Mouse (Mus musculus) hindbrain, embryonic 16.5 days (tissue): ENCODE data around the gene Ehd4. TPM values are rescaled to one million over a fixed set of nuclear protein-coding genes. Genes with fewer than 3 reads are reported as not detected.

Source experiments
- ATAC-seq: fragments of 200-750 bp; cut with Nextera tagmentation; 2 replicates; pipeline ENCODE4 v1.8.0; 2017; ENCODE audit warnings: moderate TSS enrichment, moderate library complexity
- H3K27ac ChIP-seq: fragments of 300-500 bp; sonication (generic); 2 replicates; pipeline ENCODE4 v1.5.1; 2014; ENCODE audit warnings: low read depth, mild to moderate bottlenecking, control low read depth, low read length, moderate library complexity
- H3K27me3 ChIP-seq: fragments of 300-500 bp; sonication (generic); replicated peaks from 2 replicates; pipeline ENCODE4 v1.6.1; 2014; ENCODE audit warnings: low read length; ENCODE audit not compliant: control insufficient read depth, insufficient read depth
- H3K36me3 ChIP-seq: fragments of 300-500 bp; sonication (generic); 2 replicates; pipeline ENCODE4 v1.6.1; 2014; ENCODE audit warnings: mild to moderate bottlenecking, low read length, moderate library complexity, mixed read lengths; ENCODE audit not compliant: control insufficient read depth, insufficient read depth
- H3K4me1 ChIP-seq: fragments of 300-500 bp; sonication (generic); 2 replicates; pipeline ENCODE4 v1.6.1; 2014; ENCODE audit warnings: low read depth, low read length; ENCODE audit not compliant: control insufficient read depth, insufficient read depth
- H3K4me2 ChIP-seq: fragments of 300-500 bp; sonication (generic); 2 replicates; pipeline ENCODE4 v1.6.1; 2014; ENCODE audit warnings: mild to moderate bottlenecking, low read length, control low read depth, moderate library complexity
- H3K4me3 ChIP-seq: fragments of 300-500 bp; sonication (generic); 2 replicates; pipeline ENCODE4 v1.5.1; 2014; ENCODE audit warnings: mild to moderate bottlenecking, low read length, control low read depth, moderate library complexity
- H3K9ac ChIP-seq: fragments of 300-500 bp; sonication (generic); 2 replicates; pipeline ENCODE4 v1.6.1; 2014; ENCODE audit warnings: low read depth, mild to moderate bottlenecking, control low read depth, low read length, moderate library complexity
- H3K9me3 ChIP-seq: fragments of 300-500 bp; sonication (generic); 2 replicates; pipeline ENCODE4 v1.6.1; 2014; ENCODE audit warnings: mild to moderate bottlenecking, low read length, moderate library complexity; ENCODE audit not compliant: control insufficient read depth
- WGBS: fragments of 180-500 bp; shearing (Covaris S2); extraction: QIAGEN DNeasy Blood & Tissue Kit; methylation state at CpG from one replicate; pipeline ENCODE4 v1.1.7; 2014; 5-methylcytosine and 5-hydroxymethylcytosine counted together
- polyA plus RNA-seq: library from polyadenylated mRNA; unstranded; fragments of >200 nt; fragmentation: Nextera tagmentation; extraction: Ambion mirVana; gene quantifications from 2 replicates; pipeline ENCODE4 v1.2.1, GENCODE M21; 2015

The Ehd4 gene
- polyA plus RNA-seq, 1 experiment from 2014 or later, result 20.7 TPM

DNA sequence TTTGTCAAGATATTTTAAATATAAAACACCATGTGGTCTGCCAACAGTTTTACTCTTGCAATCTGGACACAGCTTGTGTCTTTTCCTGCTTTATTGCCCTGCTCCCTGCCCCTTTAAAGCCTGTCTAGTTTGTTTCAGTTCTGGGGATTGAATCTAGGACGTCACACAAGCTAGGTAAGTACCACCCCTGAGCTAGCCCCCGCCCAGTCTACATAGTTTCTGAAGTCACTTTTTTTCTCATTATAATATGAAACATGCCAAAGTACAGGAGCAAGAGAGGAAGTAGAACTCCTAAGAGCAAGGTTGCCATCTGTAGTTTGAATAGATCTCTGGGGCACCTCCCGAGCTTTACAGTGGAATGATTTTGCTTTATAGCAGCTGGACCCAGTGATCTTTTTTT is 3.8 kb downstream of the Ehd4 start:
- Histone ChIP-seq H3K9me3 (no peaks in the 10 kb centered on the region), H3K36me3 (no peaks in the 10 kb centered on the region), H3K4me3 (no peak overlapping the region), H3K27me3 (no peaks in the 10 kb centered on the region), H3K9ac (no peak overlapping the region), H3K4me1 (peaks cover 5% of the 10 kb centered on the region), H3K27ac (no peak overlapping the region), H3K4me2 (no peak overlapping the region)
- no peak for ATAC-seq
- WGBS, result 87% methylated on average over 3 of the region's 3 CpGs

DNA sequence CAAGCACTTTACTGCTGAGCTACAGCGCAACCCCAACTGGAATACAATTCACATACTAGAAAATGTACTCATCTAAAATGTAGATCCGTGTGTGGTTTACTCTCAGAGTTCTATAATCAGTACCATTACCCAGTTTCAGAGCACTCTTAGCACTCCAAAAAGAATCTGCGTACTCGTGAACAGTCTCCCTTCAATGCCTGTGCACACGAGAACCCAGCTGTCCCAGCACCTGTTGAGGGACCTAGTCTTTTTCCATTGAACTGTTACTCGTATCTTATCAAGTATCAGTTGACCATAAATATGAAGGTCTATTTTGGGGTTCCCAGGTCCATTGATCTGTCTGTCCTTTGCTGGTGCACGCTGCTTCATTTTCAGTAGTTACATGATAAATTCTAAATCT is 4.8 kb downstream of the Ehd4 start:
- Histone ChIP-seq H3K9me3 (no peaks in the 10 kb centered on the region), H3K27ac (no peak overlapping the region), H3K9ac (no peak overlapping the region), H3K27me3 (no peaks in the 10 kb centered on the region), H3K4me3 (no peak overlapping the region), H3K4me1 (peaks cover 5% of the 10 kb centered on the region), H3K36me3 (no peaks in the 10 kb centered on the region), H3K4me2 (no peak overlapping the region)
- ATAC-seq, result no peak
- WGBS, result 92% methylated on average over 7 of the region's 7 CpGs

DNA sequence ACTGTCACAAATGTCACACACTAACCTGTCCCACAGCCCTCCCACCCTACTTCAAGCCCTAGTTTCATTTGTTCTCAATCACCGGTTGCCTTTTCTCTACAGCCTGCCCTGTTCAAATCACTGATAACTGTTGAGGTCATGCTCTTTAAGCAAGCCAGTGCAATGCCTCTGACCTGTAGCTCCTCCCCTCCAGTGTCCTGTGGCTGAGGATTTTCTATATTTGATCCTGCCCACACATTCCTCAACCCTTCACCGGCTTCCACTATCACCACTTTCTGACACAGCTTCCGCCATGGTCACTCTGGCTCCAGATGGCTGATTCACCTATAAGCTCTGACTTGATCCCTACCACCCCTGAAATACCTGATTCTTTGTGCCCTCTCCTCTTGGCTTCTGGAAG is 6.4 kb downstream of the Ehd4 start:
- no peaks in the 10 kb centered on the region for H3K27me3 ChIP-seq

DNA sequence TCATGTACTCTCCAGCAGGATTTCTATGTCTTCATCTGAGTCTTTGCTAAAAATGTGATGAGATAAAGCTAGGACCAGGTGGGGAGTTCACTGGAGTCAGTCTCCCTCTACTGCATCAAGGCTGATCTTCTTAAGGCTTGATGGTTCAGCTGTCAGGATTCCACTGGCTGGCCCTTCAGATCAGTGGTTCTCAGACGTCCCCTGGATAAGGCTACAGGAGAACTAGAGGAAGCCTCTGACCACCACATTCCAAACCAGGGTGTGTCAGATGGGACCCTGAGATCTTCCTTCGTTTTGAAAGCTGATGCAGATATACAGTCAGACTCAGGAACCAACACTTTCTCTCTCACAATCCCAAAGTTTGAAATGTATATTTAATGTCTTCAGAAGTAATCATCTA is 7.0 kb downstream of the Ehd4 start:
- Histone ChIP-seq H3K4me3 (no peak overlapping the region), H3K9ac (no peak overlapping the region), H3K36me3 (no peaks in the 10 kb centered on the region), H3K4me1 (no peaks in the 10 kb centered on the region), H3K27ac (no peak overlapping the region), H3K27me3 (no peaks in the 10 kb centered on the region), H3K9me3 (no peaks in the 10 kb centered on the region), H3K4me2 (no peak overlapping the region)
- no peak for ATAC-seq
- 68% methylated on average over 2 of the region's 2 CpGs for WGBS

More for the DNA sequence above, 6.4 kb downstream of the Ehd4 start:
- Histone ChIP-seq H3K9me3 (no peaks in the 10 kb centered on the region), H3K9ac (no peak overlapping the region), H3K4me3 (no peak overlapping the region), H3K4me1 (no peaks in the 10 kb centered on the region), H3K27ac (no peak overlapping the region), H3K36me3 (no peaks in the 10 kb centered on the region), H3K4me2 (no peak overlapping the region)
- ATAC-seq, result no peak
- WGBS, result 89% methylated on average over 3 of the region's 3 CpGs

DNA sequence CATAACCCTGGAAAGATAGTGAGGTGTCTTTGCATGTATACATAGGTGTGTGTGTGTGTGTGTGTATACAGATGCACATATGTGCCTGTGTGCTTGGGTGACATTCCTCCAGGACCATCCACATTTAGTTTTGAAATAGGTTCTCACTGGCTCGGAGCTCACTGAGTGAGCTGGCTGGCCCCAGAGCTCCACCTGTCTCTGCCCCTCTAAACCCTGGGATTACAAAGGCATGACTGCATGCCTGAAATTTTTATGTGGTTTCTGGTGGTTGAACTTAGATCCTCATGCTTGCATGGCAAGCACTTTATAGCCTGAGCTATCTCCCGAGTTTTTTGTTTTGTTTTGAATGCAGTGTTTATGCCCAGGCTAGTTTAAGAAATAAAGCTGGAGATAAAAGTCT is 7.9 kb downstream of the Ehd4 start:
- Histone ChIP-seq H3K9ac (no peak overlapping the region), H3K36me3 (no peaks in the 10 kb centered on the region), H3K27ac (no peak overlapping the region), H3K27me3 (no peaks in the 10 kb centered on the region), H3K4me1 (no peaks in the 10 kb centered on the region), H3K9me3 (no peaks in the 10 kb centered on the region), H3K4me2 (no peak overlapping the region), H3K4me3 (no peak overlapping the region)
- no peak for ATAC-seq
- WGBS, result 84% methylated on average over 2 of the region's 2 CpGs

DNA sequence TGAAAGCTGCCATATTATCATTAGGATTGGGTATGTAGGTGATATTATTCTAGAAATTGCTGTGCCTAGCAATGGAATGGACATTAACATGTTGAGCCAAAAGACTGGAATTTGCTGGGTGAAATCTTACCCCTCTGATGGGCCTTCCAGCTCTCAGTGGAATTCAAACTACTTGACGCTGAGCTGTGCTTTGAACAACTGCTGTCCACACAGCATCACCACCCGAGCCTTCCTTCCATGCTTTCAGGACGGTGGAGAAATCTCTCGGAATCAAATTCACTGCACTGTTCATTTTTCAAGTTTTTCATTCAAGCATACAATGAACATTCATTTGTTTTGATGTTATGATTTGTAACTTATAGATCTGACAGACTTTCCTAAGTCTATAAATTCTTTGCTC is 10.0 kb downstream of the Ehd4 start:
- H3K27me3 ChIP-seq, result no peaks in the 10 kb centered on the region
- 99% methylated on average over 4 of the region's 4 CpGs for WGBS

DNA sequence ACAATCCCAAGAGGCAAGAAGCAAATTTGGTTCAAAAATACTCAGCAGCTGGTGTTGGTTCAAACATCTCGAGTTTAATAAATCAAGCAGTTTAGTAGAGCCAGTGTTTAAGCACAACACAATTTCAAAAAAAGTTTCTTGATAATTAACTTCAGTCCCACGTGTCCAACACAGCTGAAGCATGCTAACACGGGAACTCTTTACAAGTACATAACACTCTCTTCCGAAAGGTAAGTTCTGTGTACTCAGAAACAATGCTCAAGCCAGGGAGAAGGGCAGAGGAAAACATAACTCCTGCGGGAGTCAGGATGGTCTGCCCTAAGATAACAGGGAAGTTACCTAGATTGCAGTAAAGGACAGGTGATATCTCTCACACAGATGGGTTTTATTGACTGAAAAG is 12.1 kb downstream of the Ehd4 start:
- no peaks in the 10 kb centered on the region for H3K4me1 ChIP-seq
- H3K9ac ChIP-seq, result no peak overlapping the region
- H3K4me2 ChIP-seq, result no peak overlapping the region
- no peak overlapping the region for H3K4me3 ChIP-seq
- no peak overlapping the region for H3K27ac ChIP-seq
- no peak for ATAC-seq
- no peaks in the 10 kb centered on the region for H3K27me3 ChIP-seq
- no peaks in the 10 kb centered on the region for H3K36me3 ChIP-seq
- H3K9me3 ChIP-seq, result no peaks in the 10 kb centered on the region
- 86% methylated on average over 5 of the region's 5 CpGs for WGBS

More for the DNA sequence above, 10.0 kb downstream of the Ehd4 start:
- no peaks in the 10 kb centered on the region for H3K4me1 ChIP-seq
- no peak overlapping the region for H3K27ac ChIP-seq
- no peak overlapping the region for H3K4me2 ChIP-seq
- no peaks in the 10 kb centered on the region for H3K36me3 ChIP-seq
- H3K9me3 ChIP-seq, result no peaks in the 10 kb centered on the region
- no peak overlapping the region for H3K4me3 ChIP-seq
- H3K9ac ChIP-seq, result no peak overlapping the region
- no peak for ATAC-seq

DNA sequence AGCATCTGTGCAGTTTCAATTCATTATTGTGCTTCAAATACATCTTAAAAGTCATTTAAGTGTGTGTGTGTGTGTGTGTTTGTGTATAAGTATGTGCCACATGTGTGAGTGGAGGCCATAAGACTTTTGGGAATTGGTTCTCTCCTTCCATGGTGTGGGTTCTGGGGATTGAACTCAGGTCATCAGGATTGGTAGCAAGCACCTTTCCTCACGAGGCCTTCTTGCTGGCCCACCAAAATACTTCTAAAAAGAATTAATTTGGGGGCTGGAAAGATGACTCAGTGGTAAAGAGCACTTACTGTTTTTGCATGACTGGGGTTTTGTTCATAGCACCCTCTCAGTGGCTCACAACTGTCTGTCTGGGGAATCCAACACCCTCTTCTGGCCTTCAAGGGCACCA is 12.7 kb downstream of the Ehd4 start:
- H3K9me3 ChIP-seq, result no peaks in the 10 kb centered on the region
- H3K27me3 ChIP-seq, result no peaks in the 10 kb centered on the region
- H3K27ac ChIP-seq, result no peak overlapping the region
- no peaks in the 10 kb centered on the region for H3K36me3 ChIP-seq
- H3K4me1 ChIP-seq, result no peaks in the 10 kb centered on the region
- H3K4me2 ChIP-seq, result no peak overlapping the region
- 95% methylated on average over 1 of the region's 1 CpGs for WGBS
- no peak overlapping the region for H3K4me3 ChIP-seq
- no peak for ATAC-seq
- no peak overlapping the region for H3K9ac ChIP-seq

DNA sequence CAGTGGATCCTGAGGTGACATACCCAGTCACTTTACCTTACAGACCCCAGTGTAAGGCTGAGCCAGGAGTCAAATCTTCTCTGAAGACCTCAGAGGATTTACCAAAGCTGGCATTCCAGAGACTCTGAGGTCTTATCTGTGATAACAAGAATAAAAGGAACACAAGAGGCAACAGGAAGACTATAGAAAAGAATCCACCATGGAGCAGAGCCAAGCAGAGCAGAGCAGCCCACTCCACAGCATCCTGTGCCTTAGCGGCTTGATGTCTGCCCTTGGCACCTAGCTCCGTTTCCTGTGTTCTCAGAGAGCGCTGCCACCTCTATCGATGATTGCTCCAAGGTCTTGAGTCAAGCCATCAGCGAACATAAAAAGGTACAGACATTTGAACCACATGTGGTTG is 14.1 kb downstream of the Ehd4 start:
- no peak overlapping the region for H3K27ac ChIP-seq
- WGBS, result 85% methylated on average over 5 of the region's 5 CpGs
- ATAC-seq, result no peak
- no peaks in the 10 kb centered on the region for H3K36me3 ChIP-seq
- H3K27me3 ChIP-seq, result no peaks in the 10 kb centered on the region
- H3K4me3 ChIP-seq, result no peak overlapping the region
- no peak overlapping the region for H3K9ac ChIP-seq
- H3K9me3 ChIP-seq, result no peaks in the 10 kb centered on the region
- H3K4me2 ChIP-seq, result no peak overlapping the region
- H3K4me1 ChIP-seq, result no peaks in the 10 kb centered on the region

DNA sequence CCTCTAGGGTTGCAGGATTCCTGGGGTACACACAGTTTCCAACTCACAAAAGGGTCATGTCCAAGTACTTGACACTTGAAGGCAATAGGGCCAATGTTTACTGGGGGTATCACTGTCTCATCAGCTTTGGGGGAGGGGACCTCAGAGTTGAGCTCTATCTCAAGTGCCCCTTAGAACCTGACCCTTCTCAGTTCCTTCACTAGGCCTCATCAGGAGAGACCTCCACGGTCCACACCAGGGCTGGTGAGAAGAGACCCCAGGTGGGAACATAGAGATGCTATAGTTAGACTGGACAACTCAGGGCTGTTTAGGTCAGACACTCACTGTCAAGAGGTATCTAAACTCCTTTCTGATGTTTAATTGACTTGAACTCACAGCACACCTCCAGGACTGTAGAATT is 15.3 kb downstream of the Ehd4 start:
- Histone ChIP-seq H3K9me3 (no peaks in the 10 kb centered on the region), H3K4me2 (no peak overlapping the region), H3K4me3 (no peak overlapping the region), H3K27ac (no peak overlapping the region), H3K4me1 (no peaks in the 10 kb centered on the region), H3K9ac (no peak overlapping the region), H3K27me3 (no peaks in the 10 kb centered on the region), H3K36me3 (no peaks in the 10 kb centered on the region)
- WGBS, result 83% methylated on average over 1 of the region's 1 CpGs
- ATAC-seq, result no peak; the same call in 1 of the 2 replicates
